Mouse (Mus musculus): Measurements from ENCODE around the gene Gm21970.

DNA sequence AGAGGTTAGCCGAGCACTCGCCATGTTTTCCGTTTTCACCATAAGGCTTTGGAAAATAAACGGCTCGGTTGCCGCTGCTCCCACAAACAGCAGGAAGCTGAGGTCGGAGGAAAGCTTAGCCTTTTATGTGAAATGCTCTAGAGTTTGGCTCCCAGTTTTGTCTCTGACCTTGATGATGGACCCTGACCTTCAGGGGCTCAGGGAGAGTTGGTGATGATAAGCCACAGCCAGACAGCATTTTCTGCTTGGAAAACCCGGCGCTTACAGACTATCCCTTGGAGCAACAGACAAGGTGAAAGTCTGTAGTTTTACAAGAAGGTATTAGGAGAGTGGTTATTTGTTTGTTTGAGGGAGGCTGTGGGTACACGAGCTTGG, 34.0 kb upstream of the Gm21970 start:
- no peak for TF ChIP-seq CTCF (IDR thresholded peaks at IDR 0.05; ENCODE audit: extremely low read depth, insufficient read length, insufficient replicate concordance, low read depth, low read length)
- no peak for TF ChIP-seq POLR2A (IDR thresholded peaks at IDR 0.05; ENCODE audit: low read depth, low read length)
